Mouse (Mus musculus) lung, postnatal 36 days (tissue): ENCODE results near the gene Olfr299.

Source experiments
- DNase-seq: peaks from one replicate; pipeline ENCODE4 v3.0.0; 2022; ENCODE audit warnings: mixed read lengths

The Olfr299 gene

DNA sequence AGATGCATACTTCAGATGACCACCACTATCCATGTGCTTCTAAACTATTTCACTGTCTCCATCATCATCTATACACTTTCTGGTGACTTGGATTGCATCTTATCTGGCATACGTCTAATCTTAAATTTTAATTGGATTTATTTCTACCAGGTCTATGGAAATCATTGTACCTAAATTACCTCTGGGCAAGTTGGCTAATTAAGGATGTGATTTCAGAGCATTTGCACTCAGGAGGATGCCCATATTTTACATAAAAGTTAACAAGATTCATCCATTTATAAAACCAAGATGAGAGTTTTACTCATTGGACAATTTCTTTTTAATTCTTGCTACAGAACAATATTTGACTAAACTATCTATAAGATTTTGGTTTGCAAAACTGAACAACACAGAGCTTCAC is at the start of gene Olfr299:
Gene Olfr299 (plus strand): TSS at position 301 of the 400 bp plus-strand sequence.
- no peak for DNase-seq

DNA sequence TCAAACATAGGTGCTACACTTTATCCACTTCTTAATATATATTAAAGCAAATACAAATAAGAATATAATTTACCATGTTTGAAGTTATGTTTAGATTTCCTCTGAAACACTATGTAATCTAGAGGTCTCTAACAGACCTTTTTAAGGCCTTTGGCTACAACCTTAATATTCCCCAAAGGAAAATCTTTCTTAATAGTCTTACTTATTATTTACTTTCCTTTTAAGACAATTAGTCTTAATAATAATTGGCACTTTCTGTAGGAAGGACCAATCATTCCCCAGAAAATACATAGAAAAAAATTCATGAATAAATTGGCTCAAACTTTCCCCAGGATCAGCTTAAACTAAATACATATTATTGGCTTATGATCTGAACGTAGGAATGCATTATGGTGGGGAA is 32.7 kb downstream of the Olfr299 start, which contains the start of gene Olfr298:
Gene Olfr298 (minus strand): TSS at position 101 of the 400 bp plus-strand sequence.
- DNase-seq: no peak
